Mouse (Mus musculus) MEL (cell line): ENCODE measurements at regions not wholly inside any gene's neighbourhood (a gene's known extent, or its start where the extent isn't known, plus 50 kb on each side); places are given as distances from the start of the nearest gene placed in this dataset.

Source experiments
- DNase-seq: peaks from one replicate; pipeline ENCODE4 v3.0.0; 2011; ENCODE audit warnings: low read depth, low spot score
- H3K27ac ChIP-seq: 2 replicates; pipeline ENCODE4 v1.5.1; 2012; ENCODE audit warnings: low read depth, mild to moderate bottlenecking, control low read depth, low read length, moderate library complexity; ENCODE audit not compliant: control insufficient read depth
- H3K27me3 ChIP-seq, 2 experiments: fragments of 150-350 bp in 1 of 2; sonication (generic) in 1 of 2; 2 replicates each; pipeline ENCODE4 v1.6.1; 2012; ENCODE audit warnings: low read length in 2 of 2, mild to moderate bottlenecking in 2 of 2, improper control_type of control experiment in 1 of 2, moderate library complexity in 1 of 2; ENCODE audit not compliant: insufficient read depth in 2 of 2, control insufficient read depth in 1 of 2
- H3K36me3 ChIP-seq, 2 experiments: 2 replicates each; pipeline ENCODE4 v1.6.1; 2012 to 2014; ENCODE audit warnings: low read length in 2 of 2, improper control_type of control experiment in 1 of 2, inconsistent platforms in 1 of 2, mild to moderate bottlenecking in 1 of 2; ENCODE audit not compliant: insufficient read depth in 2 of 2, control insufficient read depth in 1 of 2
- H3K4me1 ChIP-seq, 2 experiments: fragments of 150-350 bp in 1 of 2; sonication (generic) in 1 of 2; 2 replicates each; pipeline ENCODE4 v1.6.1; 2012; ENCODE audit warnings: low read length in 2 of 2, improper control_type of control experiment in 1 of 2, mild to moderate bottlenecking in 1 of 2; ENCODE audit not compliant: insufficient read depth in 2 of 2, control insufficient read depth in 1 of 2
- H3K4me3 ChIP-seq, 2 experiments: fragments of 150-350 bp in 1 of 2; sonication (generic) in 1 of 2; 2 replicates each; pipeline ENCODE4 v1.5.1; 2012; ENCODE audit warnings: low read depth in 2 of 2, low read length in 2 of 2, mild to moderate bottlenecking in 2 of 2, moderate library complexity in 2 of 2, control low read depth in 1 of 2, improper control_type of control experiment in 1 of 2; ENCODE audit not compliant: control insufficient read depth in 1 of 2, insufficient read depth in 1 of 2
- H3K79me2 ChIP-seq: 2 replicates; pipeline ENCODE4 v1.6.1; 2012; ENCODE audit warnings: mild to moderate bottlenecking, low read length, moderate library complexity; ENCODE audit not compliant: control insufficient read depth, poor library complexity, insufficient read depth
- H3K9ac ChIP-seq: 2 replicates; pipeline ENCODE4 v1.6.1; 2012; ENCODE audit warnings: low read depth, mild to moderate bottlenecking, control low read depth, low read length, moderate library complexity; ENCODE audit not compliant: control insufficient read depth, poor library complexity, severe bottlenecking
- H3K9me3 ChIP-seq: fragments of 150-350 bp; sonication (generic); replicated peaks from 2 replicates; pipeline ENCODE4 v1.6.1; 2012; ENCODE audit warnings: mild to moderate bottlenecking, low read length, improper control_type of control experiment, moderate library complexity; ENCODE audit not compliant: insufficient read depth
- BHLHE40 ChIP-seq: IDR thresholded peaks from 2 replicates; pipeline ENCODE4 v1.6.1; 2012; ENCODE audit warnings: low read depth, mild to moderate bottlenecking, inconsistent platforms, low read length, improper control_type of control experiment, borderline replicate concordance
- CHD2 ChIP-seq: IDR thresholded peaks from 2 replicates; pipeline ENCODE4 v1.6.1; 2011; ENCODE audit warnings: low read length, improper control_type of control experiment
- E2F4 ChIP-seq: IDR thresholded peaks from 2 replicates; pipeline ENCODE4 v1.6.1; 2011; ENCODE audit warnings: low read depth, low read length, improper control_type of control experiment, borderline replicate concordance
- ELF1 ChIP-seq: IDR thresholded peaks from 2 replicates; pipeline ENCODE4 v1.6.1; 2014; ENCODE audit warnings: low read depth, mild to moderate bottlenecking, inconsistent platforms, low read length, improper control_type of control experiment, moderate library complexity
- EP300 ChIP-seq, 2 experiments: IDR thresholded peaks; 2 replicates each; pipeline ENCODE4 v1.6.1; 2011; ENCODE audit warnings: improper control_type of control experiment in 2 of 2, low read length in 2 of 2, low read depth in 1 of 2, mild to moderate bottlenecking in 1 of 2
- ETS1 ChIP-seq: IDR thresholded peaks from 2 replicates; pipeline ENCODE4 v1.6.1; 2012; ENCODE audit warnings: low read depth, mild to moderate bottlenecking, inconsistent platforms, low read length, improper control_type of control experiment, moderate library complexity
- GATA1 ChIP-seq: IDR thresholded peaks from 2 replicates; pipeline ENCODE4 v1.6.1; 2011; ENCODE audit warnings: low read depth, low read length, improper control_type of control experiment
- HCFC1 ChIP-seq: IDR thresholded peaks from 2 replicates; pipeline ENCODE4 v1.6.1; 2012; ENCODE audit warnings: low read depth, mild to moderate bottlenecking, inconsistent platforms, low read length, improper control_type of control experiment, moderate library complexity
- JUND ChIP-seq: IDR thresholded peaks from 2 replicates; pipeline ENCODE4 v1.6.1; 2011; ENCODE audit warnings: low read depth, mild to moderate bottlenecking, improper control_type of control experiment, low read length
- KAT2A ChIP-seq: conservative IDR thresholded peaks from 2 replicates; pipeline ENCODE4 v1.6.1; 2012; ENCODE audit warnings: low read depth, low read length, improper control_type of control experiment, inconsistent platforms
- MAFK ChIP-seq: IDR thresholded peaks from 2 replicates; pipeline ENCODE4 v1.6.1; 2011; ENCODE audit warnings: low read depth, mild to moderate bottlenecking, low read length, improper control_type of control experiment, borderline replicate concordance
- MAX ChIP-seq: IDR thresholded peaks from 2 replicates; pipeline ENCODE4 v1.6.1; 2011; ENCODE audit warnings: low read length, improper control_type of control experiment
- MAZ ChIP-seq: IDR thresholded peaks from 2 replicates; pipeline ENCODE4 v1.6.1; 2012; ENCODE audit warnings: low read depth, mild to moderate bottlenecking, inconsistent platforms, low read length, improper control_type of control experiment
- MEF2A ChIP-seq: IDR thresholded peaks from 2 replicates; pipeline ENCODE4 v1.6.1; 2014; ENCODE audit warnings: low read depth, mild to moderate bottlenecking, inconsistent platforms, low read length, improper control_type of control experiment; ENCODE audit not compliant: poor library complexity, insufficient replicate concordance, severe bottlenecking; ENCODE audit errors: extremely low read depth
- MXI1 ChIP-seq: IDR thresholded peaks from 2 replicates; pipeline ENCODE4 v1.6.1; 2011; ENCODE audit warnings: mild to moderate bottlenecking, low read depth, low read length, improper control_type of control experiment
- POLR2AphosphoS2 ChIP-seq: IDR thresholded peaks from 2 replicates; pipeline ENCODE4 v1.6.1; 2011; ENCODE audit warnings: low read length, improper control_type of control experiment
- RAD21 ChIP-seq: IDR thresholded peaks from 2 replicates; pipeline ENCODE4 v1.6.1; 2011; ENCODE audit warnings: mild to moderate bottlenecking, low read depth, low read length, improper control_type of control experiment
- RCOR1 ChIP-seq: IDR thresholded peaks from 2 replicates; pipeline ENCODE4 v1.6.1; 2012; ENCODE audit warnings: low read depth, mild to moderate bottlenecking, inconsistent platforms, low read length, improper control_type of control experiment
- TBP ChIP-seq: IDR thresholded peaks from 2 replicates; pipeline ENCODE4 v1.8.0; 2011; ENCODE audit warnings: low read depth, low read length, improper control_type of control experiment
- TCF12 ChIP-seq: IDR thresholded peaks from 2 replicates; pipeline ENCODE4 v1.6.1; 2014; ENCODE audit warnings: low read depth, mild to moderate bottlenecking, inconsistent platforms, low read length, improper control_type of control experiment, moderate library complexity
- UBTF ChIP-seq: IDR thresholded peaks from 2 replicates; pipeline ENCODE4 v1.6.1; 2012; ENCODE audit warnings: low read depth, mild to moderate bottlenecking, inconsistent platforms, low read length, improper control_type of control experiment, moderate library complexity, borderline replicate concordance; ENCODE audit not compliant: insufficient read depth
- USF1 ChIP-seq: IDR thresholded peaks from 2 replicates; pipeline ENCODE4 v1.6.1; 2014; ENCODE audit warnings: low read depth, mild to moderate bottlenecking, inconsistent platforms, low read length, improper control_type of control experiment, moderate library complexity
- USF2 ChIP-seq, 2 experiments: IDR thresholded peaks; 2 replicates each; pipeline ENCODE4 v1.6.1; 2011 to 2012; ENCODE audit warnings: improper control_type of control experiment in 2 of 2, low read length in 2 of 2, borderline replicate concordance in 1 of 2, inconsistent platforms in 1 of 2, low read depth in 1 of 2, mild to moderate bottlenecking in 1 of 2; ENCODE audit not compliant: insufficient read depth in 1 of 2
- ZKSCAN1 ChIP-seq: IDR thresholded peaks from 2 replicates; pipeline ENCODE4 v1.6.1; 2012; ENCODE audit warnings: low read depth, mild to moderate bottlenecking, inconsistent platforms, low read length, improper control_type of control experiment, moderate library complexity
- ZNF384 ChIP-seq: IDR thresholded peaks from 2 replicates; pipeline ENCODE4 v1.6.1; 2012; ENCODE audit warnings: low read depth, mild to moderate bottlenecking, inconsistent platforms, low read length, improper control_type of control experiment

DNA sequence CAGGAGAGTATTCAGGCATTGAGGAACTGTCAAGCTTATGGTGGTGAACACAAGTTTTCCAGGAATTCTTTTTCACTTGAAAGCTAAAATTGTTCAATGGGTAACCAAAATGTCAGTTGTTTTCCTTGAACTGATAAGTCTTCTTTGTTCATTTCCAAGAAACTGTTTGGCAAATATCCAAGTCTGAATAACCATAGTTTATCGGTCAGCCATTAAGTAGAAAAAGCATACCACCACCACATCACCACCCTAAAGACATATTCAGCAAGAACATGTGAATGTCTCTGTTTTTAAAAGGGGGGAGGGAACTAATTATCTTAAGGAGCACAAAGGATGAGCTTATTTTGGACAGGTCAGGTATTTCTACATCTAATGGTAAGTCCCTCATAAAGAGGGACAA is 291.6 kb upstream of the Jarid2 start:
- Histone ChIP-seq H3K79me2 (no peaks in the 10 kb centered on the region), H3K4me3 (no peak overlapping the region), H3K27me3 (no peaks in the 10 kb centered on the region), H3K4me1 (no peaks in the 10 kb centered on the region), H3K27ac (no peak overlapping the region)
- no peak for TF ChIP-seq MAX
- TF ChIP-seq MEF2A: no peak
- TF ChIP-seq TBP: no peak
- no peak for TF ChIP-seq ZNF384
- no peak for TF ChIP-seq EP300 (IDR thresholded peaks at IDR 0.05; ENCODE audit: low read depth in 1 of 2, low read length in 2 of 2)
- TF ChIP-seq GATA1: no peak
- no peak for TF ChIP-seq RCOR1
- TF ChIP-seq UBTF: no peak
- no peak for TF ChIP-seq ELF1
- TF ChIP-seq USF2 (IDR thresholded peaks at IDR 0.05; ENCODE audit: borderline replicate concordance in 1 of 2, insufficient read depth in 1 of 2, low read depth in 1 of 2, low read length in 2 of 2): no peak
- no peak for TF ChIP-seq MXI1
- TF ChIP-seq BHLHE40: no peak
- TF ChIP-seq MAFK: no peak
- no peak for TF ChIP-seq MAZ
- TF ChIP-seq, all 39 proteins: peak for 0
- no peak for DNase-seq
- H3K9ac ChIP-seq: no peak overlapping the region
- H3K36me3 ChIP-seq: no peaks in the 10 kb centered on the region
- no peaks in the 10 kb centered on the region for H3K9me3 ChIP-seq

DNA sequence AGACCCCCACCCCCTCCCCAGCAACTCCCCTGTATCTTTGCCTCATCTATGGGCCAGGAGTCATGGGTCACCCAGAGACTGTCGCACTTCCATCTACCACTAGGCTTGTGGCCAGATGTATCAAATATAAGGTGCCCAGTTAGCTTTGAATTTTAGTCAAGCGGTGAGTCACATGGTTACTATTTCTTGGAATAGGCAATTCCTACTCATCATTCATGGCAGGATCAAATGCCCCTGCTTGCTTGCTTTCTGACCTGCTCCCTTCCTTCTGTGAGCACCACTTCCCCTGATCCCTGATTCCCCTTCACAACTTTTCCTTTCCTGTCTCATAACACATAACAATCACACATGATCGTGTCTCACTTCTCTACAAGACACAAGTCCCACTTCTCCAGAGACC is 288.2 kb upstream of the Jarid2 start:
- no peaks in the 10 kb centered on the region for H3K79me2 ChIP-seq
- no peak overlapping the region for H3K27ac ChIP-seq
- no peak for TF ChIP-seq JUND
- no peak for TF ChIP-seq MAZ
- TF ChIP-seq KAT2A: no peak
- TF ChIP-seq POLR2AphosphoS2: no peak
- TF ChIP-seq BHLHE40: no peak
- TF ChIP-seq TCF12: no peak
- no peak for TF ChIP-seq E2F4
- TF ChIP-seq RAD21: no peak
- TF ChIP-seq CHD2: no peak
- TF ChIP-seq ETS1: no peak
- TF ChIP-seq EP300 (IDR thresholded peaks at IDR 0.05; ENCODE audit: low read depth in 1 of 2, low read length in 2 of 2): no peak
- TF ChIP-seq HCFC1: no peak
- no peak for TF ChIP-seq USF1
- TF ChIP-seq TBP: no peak
- no peak for TF ChIP-seq ZKSCAN1
- TF ChIP-seq RCOR1: no peak
- no peak for TF ChIP-seq ZNF384
- no peak for TF ChIP-seq ELF1
- no peak overlapping the region for H3K9ac ChIP-seq
- no peak overlapping the region for H3K4me3 ChIP-seq
- no peaks in the 10 kb centered on the region for H3K9me3 ChIP-seq
- no peaks in the 10 kb centered on the region for H3K27me3 ChIP-seq
- H3K4me1 ChIP-seq: no peaks in the 10 kb centered on the region
- H3K36me3 ChIP-seq: no peaks in the 10 kb centered on the region
- no peak for DNase-seq
